Mouse (Mus musculus): ENCODE measurements around the gene Csnk2a2. TPM values are rescaled to one million over a fixed set of nuclear protein-coding genes. Genes with fewer than 3 reads are reported as not detected.

Csnk2a2 gene
- polyA plus RNA-seq, 1 experiment from 2014 or later = 17.5 TPM

GRCm38 (mm10) chr8:95512257-95512656, 22.4 kb upstream of the Csnk2a2 start:
- WGBS = 70% methylated on average over 4 of the region's 4 CpGs
- no peak for ATAC-seq (replicated peaks; ENCODE audit: low FRiP score, low TSS enrichment, low read depth)
- Histone ChIP-seq H3K27ac (ENCODE audit: low read depth) (no peak overlapping the region), H3K4me3 (ENCODE audit: low read depth, low read length) (no peak overlapping the region), H3K4me1 (replicated peaks; ENCODE audit: control insufficient read depth, insufficient read depth, low read length) (no peaks in the 10 kb centered on the region), H3K36me3 (ENCODE audit: control insufficient read depth, insufficient read depth, low read length) (no peaks in the 10 kb centered on the region), H3K9me3 (ENCODE audit: control insufficient read depth, low read length) (no peaks in the 10 kb centered on the region), H3K4me2 (ENCODE audit: low read length) (no peak overlapping the region), H3K9ac (ENCODE audit: low read length) (no peak overlapping the region), H3K27me3 (replicated peaks; ENCODE audit: control insufficient read depth, insufficient read depth, low read length) (no peaks in the 10 kb centered on the region)
- no peak for DNase-seq (ENCODE audit: low spot score)

GRCm38 (mm10) chr8:95506245-95506644, 16.4 kb upstream of the Csnk2a2 start:
- 77% methylated on average over 5 of the region's 5 CpGs for WGBS
- DNase-seq (ENCODE audit: low spot score) = no peak
- no peak overlapping the region for H3K27ac ChIP-seq (ENCODE audit: low read depth)
- H3K9me3 ChIP-seq (ENCODE audit: control insufficient read depth, low read length) = no peaks in the 10 kb centered on the region
- no peak overlapping the region for H3K9ac ChIP-seq (ENCODE audit: low read length)
- no peak for ATAC-seq (replicated peaks; ENCODE audit: low FRiP score, low TSS enrichment, low read depth)
- no peaks in the 10 kb centered on the region for H3K27me3 ChIP-seq (replicated peaks; ENCODE audit: control insufficient read depth, insufficient read depth, low read length)
- H3K4me3 ChIP-seq (ENCODE audit: low read depth, low read length) = no peak overlapping the region
- no peaks in the 10 kb centered on the region for H3K36me3 ChIP-seq (ENCODE audit: control insufficient read depth, insufficient read depth, low read length)
- no peaks in the 10 kb centered on the region for H3K4me1 ChIP-seq (replicated peaks; ENCODE audit: control insufficient read depth, insufficient read depth, low read length)
- no peak overlapping the region for H3K4me2 ChIP-seq (ENCODE audit: low read length)

GRCm38 (mm10) chr8:95505606-95506005, 15.8 kb upstream of the Csnk2a2 start:
- H3K27me3 ChIP-seq (replicated peaks; ENCODE audit: control insufficient read depth, insufficient read depth, low read length) = no peaks in the 10 kb centered on the region
- no peaks in the 10 kb centered on the region for H3K9me3 ChIP-seq (ENCODE audit: control insufficient read depth, low read length)
- WGBS = 76% methylated on average over 3 of the region's 3 CpGs
- H3K27ac ChIP-seq (ENCODE audit: low read depth) = no peak overlapping the region
- H3K4me3 ChIP-seq (ENCODE audit: low read depth, low read length) = no peak overlapping the region
- H3K4me1 ChIP-seq (replicated peaks; ENCODE audit: control insufficient read depth, insufficient read depth, low read length) = no peaks in the 10 kb centered on the region
- no peak overlapping the region for H3K9ac ChIP-seq (ENCODE audit: low read length)
- no peak for ATAC-seq (replicated peaks; ENCODE audit: low FRiP score, low TSS enrichment, low read depth)
- no peak for DNase-seq (ENCODE audit: low spot score)
- no peaks in the 10 kb centered on the region for H3K36me3 ChIP-seq (ENCODE audit: control insufficient read depth, insufficient read depth, low read length)
- no peak overlapping the region for H3K4me2 ChIP-seq (ENCODE audit: low read length)

GRCm38 (mm10) chr8:95504835-95505234, 15.0 kb upstream of the Csnk2a2 start:
- Histone ChIP-seq H3K4me1 (replicated peaks; ENCODE audit: control insufficient read depth, insufficient read depth, low read length) (no peaks in the 10 kb centered on the region), H3K4me2 (ENCODE audit: low read length) (no peak overlapping the region), H3K27me3 (replicated peaks; ENCODE audit: control insufficient read depth, insufficient read depth, low read length) (no peaks in the 10 kb centered on the region), H3K27ac (ENCODE audit: low read depth) (no peak overlapping the region), H3K4me3 (ENCODE audit: low read depth, low read length) (no peak overlapping the region), H3K9ac (ENCODE audit: low read length) (no peak overlapping the region), H3K36me3 (ENCODE audit: control insufficient read depth, insufficient read depth, low read length) (no peaks in the 10 kb centered on the region), H3K9me3 (ENCODE audit: control insufficient read depth, low read length) (no peaks in the 10 kb centered on the region)
- 74% methylated on average over 5 of the region's 5 CpGs for WGBS
- ATAC-seq (replicated peaks; ENCODE audit: low FRiP score, low TSS enrichment, low read depth) (no peak), DNase-seq (ENCODE audit: low spot score) (no peak)

GRCm38 (mm10) chr8:95502431-95502830, 12.6 kb upstream of the Csnk2a2 start:
- H3K4me1 ChIP-seq (replicated peaks; ENCODE audit: control insufficient read depth, insufficient read depth, low read length) = no peaks in the 10 kb centered on the region
- no peak overlapping the region for H3K4me2 ChIP-seq (ENCODE audit: low read length)
- DNase-seq (ENCODE audit: low spot score) (no peak), ATAC-seq (replicated peaks; ENCODE audit: low FRiP score, low TSS enrichment, low read depth) (no peak)
- no peak overlapping the region for H3K4me3 ChIP-seq (ENCODE audit: low read depth, low read length)
- no peaks in the 10 kb centered on the region for H3K36me3 ChIP-seq (ENCODE audit: control insufficient read depth, insufficient read depth, low read length)
- no peak overlapping the region for H3K27ac ChIP-seq (ENCODE audit: low read depth)
- 82% methylated on average over 7 of the region's 7 CpGs for WGBS
- no peak overlapping the region for H3K9ac ChIP-seq (ENCODE audit: low read length)
- no peaks in the 10 kb centered on the region for H3K27me3 ChIP-seq (replicated peaks; ENCODE audit: control insufficient read depth, insufficient read depth, low read length)
- no peaks in the 10 kb centered on the region for H3K9me3 ChIP-seq (ENCODE audit: control insufficient read depth, low read length)

- 93% methylated on average over 5 of the region's 5 CpGs for WGBS
- H3K27me3 ChIP-seq (replicated peaks; ENCODE audit: control insufficient read depth, insufficient read depth, low read length) = no peaks in the 10 kb centered on the region
- no peak for ATAC-seq (replicated peaks; ENCODE audit: low FRiP score, low TSS enrichment, low read depth)
Measured at GRCm38 (mm10) chr8:95500436-95500835, 10.6 kb upstream of the Csnk2a2 start.

GRCm38 (mm10) chr8:95499266-95500064, 9.6 kb upstream of the Csnk2a2 start:
- Histone ChIP-seq H3K9me3 (ENCODE audit: control insufficient read depth, low read length) (no peaks in the 10 kb centered on the region), H3K4me1 (replicated peaks; ENCODE audit: control insufficient read depth, insufficient read depth, low read length) (no peaks in the 10 kb centered on the region), H3K9ac (ENCODE audit: low read length) (no peak overlapping the region), H3K36me3 (ENCODE audit: control insufficient read depth, insufficient read depth, low read length) (no peaks in the 10 kb centered on the region), H3K27ac (ENCODE audit: low read depth) (no peak overlapping the region), H3K4me2 (ENCODE audit: low read length) (no peak overlapping the region), H3K27me3 (replicated peaks; ENCODE audit: control insufficient read depth, insufficient read depth, low read length) (no peaks in the 10 kb centered on the region), H3K4me3 (ENCODE audit: low read depth, low read length) (no peak overlapping the region)
- ATAC-seq (replicated peaks; ENCODE audit: low FRiP score, low TSS enrichment, low read depth) (no peak), DNase-seq (ENCODE audit: low spot score) (no peak)
- 79% methylated on average over 4 of the region's 4 CpGs for WGBS

More at GRCm38 (mm10) chr8:95500436-95500835, 10.6 kb upstream of the Csnk2a2 start:
- Histone ChIP-seq H3K9me3 (ENCODE audit: control insufficient read depth, low read length) (no peaks in the 10 kb centered on the region), H3K27ac (ENCODE audit: low read depth) (no peak overlapping the region), H3K9ac (ENCODE audit: low read length) (no peak overlapping the region), H3K4me1 (replicated peaks; ENCODE audit: control insufficient read depth, insufficient read depth, low read length) (no peaks in the 10 kb centered on the region), H3K4me2 (ENCODE audit: low read length) (no peak overlapping the region), H3K36me3 (ENCODE audit: control insufficient read depth, insufficient read depth, low read length) (no peaks in the 10 kb centered on the region), H3K4me3 (ENCODE audit: low read depth, low read length) (no peak overlapping the region)
- no peak for DNase-seq (ENCODE audit: low spot score)

- 70% methylated on average over 3 of the region's 3 CpGs for WGBS
- Histone ChIP-seq H3K36me3 (ENCODE audit: control insufficient read depth, insufficient read depth, low read length) (no peaks in the 10 kb centered on the region), H3K27ac (ENCODE audit: low read depth) (no peak overlapping the region), H3K4me3 (ENCODE audit: low read depth, low read length) (no peak overlapping the region), H3K4me2 (ENCODE audit: low read length) (no peak overlapping the region), H3K4me1 (replicated peaks; ENCODE audit: control insufficient read depth, insufficient read depth, low read length) (no peaks in the 10 kb centered on the region), H3K27me3 (replicated peaks; ENCODE audit: control insufficient read depth, insufficient read depth, low read length) (no peaks in the 10 kb centered on the region), H3K9ac (ENCODE audit: low read length) (no peak overlapping the region), H3K9me3 (ENCODE audit: control insufficient read depth, low read length) (no peaks in the 10 kb centered on the region)
- ATAC-seq (replicated peaks; ENCODE audit: low FRiP score, low TSS enrichment, low read depth) = no peak
- DNase-seq (ENCODE audit: low spot score) = no peak
Measured at GRCm38 (mm10) chr8:95497821-95498220, 8.0 kb upstream of the Csnk2a2 start.

GRCm38 (mm10) chr8:95496420-95496819, 6.6 kb upstream of the Csnk2a2 start:
- ATAC-seq (replicated peaks; ENCODE audit: low FRiP score, low TSS enrichment, low read depth) (no peak), DNase-seq (ENCODE audit: low spot score) (no peak)
- Histone ChIP-seq H3K27ac (ENCODE audit: low read depth) (no peak overlapping the region), H3K4me3 (ENCODE audit: low read depth, low read length) (no peak overlapping the region), H3K36me3 (ENCODE audit: control insufficient read depth, insufficient read depth, low read length) (no peaks in the 10 kb centered on the region), H3K4me2 (ENCODE audit: low read length) (no peak overlapping the region), H3K27me3 (replicated peaks; ENCODE audit: control insufficient read depth, insufficient read depth, low read length) (no peaks in the 10 kb centered on the region), H3K9ac (ENCODE audit: low read length) (no peak overlapping the region), H3K4me1 (replicated peaks; ENCODE audit: control insufficient read depth, insufficient read depth, low read length) (no peaks in the 10 kb centered on the region), H3K9me3 (ENCODE audit: control insufficient read depth, low read length) (no peaks in the 10 kb centered on the region)
- 20% methylated on average over 3 of the region's 3 CpGs for WGBS
